In the genomic region with DNA sequence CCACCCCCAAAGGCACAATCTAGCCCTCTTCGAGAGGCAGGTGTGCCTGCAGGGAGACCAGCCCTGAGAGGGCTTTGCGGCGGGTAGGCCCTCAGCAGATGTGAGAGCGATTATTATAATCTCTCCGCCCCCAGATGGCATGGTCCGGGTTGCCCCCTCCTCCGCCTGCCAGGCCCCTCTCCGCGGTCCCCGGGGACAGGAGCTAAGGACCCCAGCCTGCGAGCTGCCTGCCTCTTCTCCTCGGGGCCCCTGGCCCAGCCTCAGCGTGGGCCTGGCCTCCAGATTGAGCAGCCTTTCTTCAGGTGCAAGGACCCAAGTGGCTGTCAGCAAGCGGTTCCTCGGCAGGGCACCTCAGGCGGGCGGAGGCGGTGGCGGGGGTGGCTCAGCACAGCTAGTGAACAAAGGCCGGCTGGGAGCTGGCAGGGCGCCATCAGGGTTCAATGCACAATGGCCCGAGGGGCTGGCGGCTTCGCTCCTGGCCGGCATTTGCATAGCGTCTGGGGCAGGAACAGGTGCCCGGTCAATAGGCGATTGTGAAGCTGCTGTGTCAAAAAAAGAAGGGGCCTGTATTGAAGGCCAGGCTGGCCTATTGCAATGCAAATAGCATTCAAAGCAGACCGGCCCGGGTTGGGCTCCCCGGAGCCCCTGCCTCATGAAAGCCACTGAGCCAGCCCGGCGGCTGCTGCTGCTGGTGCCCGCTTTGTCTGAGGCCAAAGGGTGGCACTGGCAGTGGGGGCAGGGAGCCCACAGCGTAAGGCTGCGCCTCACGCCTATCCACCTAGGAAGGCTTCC, we compare ENCODE assay signal across 9 mouse cellular contexts.
A peak's percentile ranks its signal among the peaks of the same experiment; 100 is the strongest.
DNase-seq lines count a peak whose midpoint lies in the region; ATAC-seq lines count a peak whose summit lies in the region.
"Had no signal": no experiment of that assay in that cellular context is flagged by ENCODE, and none has a peak within 500 bp of the region (broad histone marks: within the 10 kb centered on the region; RNA-seq: fewer than 3 reads in every experiment).

No protein-coding gene starts in this region.

- H3K36me3 ChIP-seq in intestine, embryonic 14.5 days (ENCODE audit: control insufficient read depth, insufficient read depth, low read length) = no peaks in the 10 kb centered on the region

- H3K4me2 ChIP-seq in intestine, embryonic 14.5 days (ENCODE audit: low read length) = peak overlapping the region; percentile 31

- WGBS in intestine, embryonic 14.5 days = 16% methylated on average over 34 of the region's 37 CpGs

- H3K4me1 ChIP-seq in intestine, embryonic 14.5 days (replicated peaks; ENCODE audit: control insufficient read depth, insufficient read depth, low read length) = peaks cover 13% of the 10 kb centered on the region; the same call in 1 of the 2 replicates

- H3K27ac ChIP-seq in intestine, embryonic 14.5 days (ENCODE audit: low read depth) = peak overlapping the region; percentile 39; the same call in 1 of the 2 replicates

- H3K4me3 ChIP-seq in intestine, embryonic 14.5 days (ENCODE audit: low read depth, low read length) = no peak overlapping the region
- H3K4me3 ChIP-seq: erythroblast, embryonic 14.5 days had no signal

- peak; percentile 43 for DNase-seq in T-cell, adult 2 months (ENCODE audit: low spot score)
- peak; percentile 87 to 92 for DNase-seq in cerebellum, postnatal 10 days
- DNase-seq in frontal cortex, postnatal 25 days (ENCODE audit: low spot score in 2 of 2) = peak; percentile 65 to 75
- peak; percentile 82 for DNase-seq in intestine, embryonic 14.5 days (ENCODE audit: low spot score)
- DNase-seq in left cerebral cortex, adult 8-10 months (ENCODE audit: low spot score in 2 of 2) = peak; percentile 69 to 92
- DNase-seq in lung, postnatal 36 days = peak; percentile 83
- DNase-seq in right cerebral cortex, postnatal 36 days (ENCODE audit: low spot score in 2 of 2) = peak; percentile 67 to 81
- no peak for DNase-seq in yolk sac, embryonic 10.5 days (ENCODE audit: low spot score)

- ATAC-seq in intestine, embryonic 14.5 days (replicated peaks; ENCODE audit: low FRiP score, low TSS enrichment, low read depth) = peak; percentile 65

- no peaks in the 10 kb centered on the region for H3K9me3 ChIP-seq in intestine, embryonic 14.5 days (ENCODE audit: control insufficient read depth, low read length)

- H3K9ac ChIP-seq in intestine, embryonic 14.5 days (ENCODE audit: low read length) = peak overlapping the region; percentile 31; the same call in 1 of the 2 replicates

- no peaks in the 10 kb centered on the region for H3K27me3 ChIP-seq in intestine, embryonic 14.5 days (replicated peaks; ENCODE audit: control insufficient read depth, insufficient read depth, low read length)
